Mouse (Mus musculus): Measurements from ENCODE around the gene Cxcl3.

- TF ChIP-seq CTCF (IDR thresholded peaks at IDR 0.05; ENCODE audit: low read depth) (no peak), EP300 (optimal IDR thresholded peaks at IDR 0.05) (no peak)
These were observed 18.7 kb downstream of the Cxcl3 start for GRCm38 (mm10) chr5:90804574-90804973.
